Mouse (Mus musculus) gastrocnemius, adult 18-20 months (tissue): Measurements from ENCODE around the gene Echdc1. TPM values are rescaled to one million over a fixed set of nuclear protein-coding genes. Genes with fewer than 3 reads are reported as not detected.

Experiments
- total RNA-seq, 2 experiments: library from RNA; stranded (reverse); gene quantifications; 2 replicates each; pipeline ENCODE4 v1.2.3; 2021

Echdc1 gene
- total RNA-seq, 2 experiments from 2014 or later = 37.8 to 40.2 TPM

Other genes starting within 250 kb of the Echdc1 start
- gene Soga3, start 169.3 kb upstream of the Echdc1 start, total RNA-seq = not detected
- gene Gm49353, start 114.2 kb upstream of the Echdc1 start, total RNA-seq = not detected
- gene 9330159F19Rik, start 101.6 kb upstream of the Echdc1 start, total RNA-seq = 10 to 100 TPM; 47.5 to 74.0 TPM
- gene Rnf146, start 49.3 kb downstream of the Echdc1 start, total RNA-seq = 10 to 100 TPM; 50.1 to 61.3 TPM
- gene Rspo3, start 222.7 kb downstream of the Echdc1 start, total RNA-seq = 1 to 10 TPM; 1.6 to 2.0 TPM